Mouse (Mus musculus) liver, postnatal 0 days (tissue): ENCODE measurements around the gene Doc2g.

ENCODE experiments used
- CTCF ChIP-seq: sonication (generic); IDR thresholded peaks from 2 replicates; pipeline ENCODE4 v1.5.1; 2016; ENCODE audit warnings: antibody characterized with exemption, low read depth
- EP300 ChIP-seq: IDR thresholded peaks from 2 replicates; pipeline ENCODE4 v1.6.1; 2016; ENCODE audit warnings: antibody characterized with exemption, low read depth, mild to moderate bottlenecking

- TF ChIP-seq CTCF: no peak
- TF ChIP-seq EP300: no peak
These were observed 6.4 kb upstream of the Doc2g start for GRCm38 (mm10) chr19:3996747-3997146.
